Mouse (Mus musculus) hindbrain, embryonic 10.5 days (tissue): ENCODE data around the gene Slc1a7. TPM values are rescaled to one million over a fixed set of nuclear protein-coding genes. Genes with fewer than 3 reads are reported as not detected.

Experiments used
- DNase-seq: peaks from one replicate; pipeline ENCODE4 v3.0.0-alpha.2; 2017; ENCODE audit warnings: low spot score
- H3K27ac ChIP-seq: fragments of 300-500 bp; sonication (generic); 2 replicates; pipeline ENCODE4 v1.5.1; 2016; ENCODE audit warnings: mild to moderate bottlenecking, moderate library complexity
- H3K27me3 ChIP-seq: fragments of 300-500 bp; sonication (generic); 2 replicates; pipeline ENCODE4 v1.6.1; 2016; ENCODE audit warnings: mild to moderate bottlenecking; ENCODE audit not compliant: poor library complexity, insufficient read depth, severe bottlenecking
- H3K36me3 ChIP-seq: fragments of 300-500 bp; sonication (generic); 2 replicates; pipeline ENCODE4 v1.6.1; 2016; ENCODE audit warnings: mild to moderate bottlenecking, moderate library complexity
- H3K4me1 ChIP-seq: fragments of 300-500 bp; sonication (generic); replicated peaks from 2 replicates; pipeline ENCODE4 v1.6.1; 2016; ENCODE audit warnings: mild to moderate bottlenecking
- H3K4me3 ChIP-seq: fragments of 300-500 bp; sonication (generic); 2 replicates; pipeline ENCODE4 v1.5.1; 2016; ENCODE audit warnings: mild to moderate bottlenecking, moderate library complexity
- H3K9me3 ChIP-seq: fragments of 300-500 bp; sonication (generic); 2 replicates; pipeline ENCODE4 v1.6.1; 2016; ENCODE audit warnings: mild to moderate bottlenecking, moderate library complexity
- WGBS: fragments of 180-500 bp; shearing (Covaris S2); methylation state at CpG from one replicate; pipeline ENCODE4 v1.1.7; 2016; 5-methylcytosine and 5-hydroxymethylcytosine counted together
- polyA plus RNA-seq: library from polyadenylated mRNA; unstranded; fragments of >200 nt; fragmentation: Nextera tagmentation; extraction: Ambion mirVana; gene quantifications from 2 replicates; pipeline ENCODE4 v1.2.1, GENCODE M21; 2016

Slc1a7 gene
- polyA plus RNA-seq, 1 experiment from 2014 or later = not detected

DNA sequence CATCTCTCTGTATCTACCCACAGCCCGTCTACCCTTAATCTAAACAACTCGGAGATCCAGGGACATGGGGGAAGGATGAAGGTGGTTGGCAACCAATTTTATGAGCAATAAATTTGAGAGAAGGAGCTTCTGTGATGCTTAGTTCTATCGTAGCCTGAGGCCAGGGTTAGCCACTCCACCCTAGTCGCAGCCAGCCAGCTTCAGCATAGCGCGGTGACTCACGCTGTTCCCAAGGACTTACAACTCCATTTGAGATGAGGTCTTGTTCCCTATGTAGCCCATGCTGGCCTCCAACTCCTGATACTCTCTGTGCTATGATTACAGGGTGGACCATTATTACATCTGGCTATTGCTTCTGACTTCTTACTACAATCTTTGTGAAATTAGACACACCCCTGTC is 25.4 kb upstream of the Slc1a7 start:
- H3K36me3 ChIP-seq = no peaks in the 10 kb centered on the region
- no peak for DNase-seq
- no peaks in the 10 kb centered on the region for H3K4me1 ChIP-seq
- H3K4me3 ChIP-seq = no peak overlapping the region
- H3K27ac ChIP-seq = no peak overlapping the region
- H3K9me3 ChIP-seq = no peaks in the 10 kb centered on the region
- WGBS = 92% methylated on average over 7 of the region's 7 CpGs
- no peaks in the 10 kb centered on the region for H3K27me3 ChIP-seq

DNA sequence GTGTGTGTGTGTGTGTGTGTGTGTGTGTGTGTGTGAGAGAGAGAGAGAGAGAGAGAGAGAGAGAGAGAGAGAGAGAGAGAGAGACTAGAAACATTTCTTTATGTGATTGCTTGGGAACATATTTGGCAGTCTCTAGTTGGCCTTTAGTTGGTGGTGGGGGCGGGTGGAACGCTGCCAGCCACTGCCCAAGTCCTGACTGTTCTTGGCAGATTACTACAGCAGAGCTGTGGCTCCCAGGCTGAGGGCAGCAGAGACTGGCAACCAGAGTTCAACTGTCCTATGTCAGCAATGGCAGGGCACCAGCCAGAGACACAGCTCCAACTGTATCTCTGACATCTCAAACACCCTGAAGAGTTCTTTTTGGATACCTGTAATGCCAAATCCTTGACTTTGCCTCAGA is 24.0 kb upstream of the Slc1a7 start:
- Histone ChIP-seq H3K4me3 (no peak overlapping the region), H3K27me3 (no peaks in the 10 kb centered on the region), H3K4me1 (no peaks in the 10 kb centered on the region), H3K27ac (no peak overlapping the region), H3K9me3 (no peaks in the 10 kb centered on the region), H3K36me3 (no peaks in the 10 kb centered on the region)
- DNase-seq = no peak
- 83% methylated on average over 2 of the region's 2 CpGs for WGBS

DNA sequence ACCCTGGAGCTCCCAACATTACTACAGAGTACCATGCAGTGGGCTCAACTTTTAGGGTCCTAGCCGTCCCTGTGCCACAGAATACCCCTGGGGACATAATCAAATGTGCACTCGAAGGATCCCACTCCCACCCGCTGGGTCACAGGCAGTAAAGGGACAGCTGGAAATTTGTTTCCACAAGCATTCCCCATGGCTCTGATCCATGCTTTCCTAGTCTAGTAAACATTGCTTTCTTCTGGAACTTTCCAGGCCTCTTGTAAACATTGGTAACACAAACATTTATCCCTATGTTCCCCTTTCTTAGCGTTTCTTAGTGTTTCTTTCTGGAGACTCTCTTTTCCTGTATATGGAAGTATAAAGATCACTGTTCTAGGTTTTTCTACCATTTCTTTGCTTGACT is 18.2 kb upstream of the Slc1a7 start:
- Histone ChIP-seq H3K27ac (no peak overlapping the region), H3K27me3 (no peaks in the 10 kb centered on the region), H3K4me1 (0 out of 2 replicates have a peak, but pooled peaks cover 3% of the 10 kb centered on the region), H3K4me3 (no peak overlapping the region), H3K36me3 (no peaks in the 10 kb centered on the region), H3K9me3 (no peaks in the 10 kb centered on the region)
- 86% methylated on average over 4 of the region's 4 CpGs for WGBS
- no peak for DNase-seq

DNA sequence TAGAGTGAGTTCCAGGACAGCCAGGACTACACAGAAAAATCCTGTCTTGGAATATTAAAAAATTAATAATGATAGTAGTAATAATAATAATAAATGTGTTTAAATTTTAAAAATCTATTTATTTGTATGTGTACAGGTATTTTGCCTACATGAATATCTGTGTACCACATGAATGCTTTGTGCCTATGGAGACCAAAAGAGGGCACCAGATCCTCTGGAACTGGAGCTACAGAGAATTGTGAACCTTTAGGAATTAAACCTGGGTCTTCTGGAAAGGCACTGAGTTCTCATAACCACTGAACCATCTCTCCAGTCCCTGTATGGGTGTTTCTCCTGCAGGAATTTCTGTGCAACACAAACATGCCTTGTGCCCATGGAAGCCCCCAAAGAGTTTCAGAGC is 15.3 kb upstream of the Slc1a7 start:
- H3K9me3 ChIP-seq = no peaks in the 10 kb centered on the region
- DNase-seq = no peak
- H3K36me3 ChIP-seq = no peaks in the 10 kb centered on the region
- 0 out of 2 replicates have a peak, but pooled peaks cover 3% of the 10 kb centered on the region for H3K4me1 ChIP-seq
- H3K27me3 ChIP-seq = no peaks in the 10 kb centered on the region
- H3K4me3 ChIP-seq = no peak overlapping the region
- H3K27ac ChIP-seq = no peak overlapping the region

DNA sequence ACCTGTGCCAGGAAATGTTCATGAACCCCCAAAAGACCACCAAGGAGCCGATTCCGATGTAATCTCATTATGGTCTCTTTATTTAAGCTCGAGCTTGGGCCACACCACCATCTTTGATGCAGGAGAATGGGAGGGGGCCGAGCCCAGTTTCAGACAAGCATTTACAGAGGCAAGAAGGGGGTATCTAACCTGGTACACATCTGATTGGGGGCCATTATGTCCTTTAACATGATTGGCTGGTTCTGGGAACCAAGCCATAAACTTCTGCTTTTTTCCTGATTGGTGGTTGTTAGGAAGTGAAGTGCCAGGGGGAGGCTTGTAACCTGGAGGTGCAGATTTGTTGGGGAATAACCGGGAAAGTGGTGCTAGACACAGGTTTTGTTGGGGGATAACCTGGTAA is 12.4 kb upstream of the Slc1a7 start:
- Histone ChIP-seq H3K9me3 (no peaks in the 10 kb centered on the region), H3K4me1 (0 out of 2 replicates have a peak, but pooled peaks cover 3% of the 10 kb centered on the region), H3K27ac (no peak overlapping the region), H3K4me3 (no peak overlapping the region), H3K27me3 (no peaks in the 10 kb centered on the region), H3K36me3 (no peaks in the 10 kb centered on the region)
- 75% methylated on average over 5 of the region's 5 CpGs for WGBS
- DNase-seq = no peak

DNA sequence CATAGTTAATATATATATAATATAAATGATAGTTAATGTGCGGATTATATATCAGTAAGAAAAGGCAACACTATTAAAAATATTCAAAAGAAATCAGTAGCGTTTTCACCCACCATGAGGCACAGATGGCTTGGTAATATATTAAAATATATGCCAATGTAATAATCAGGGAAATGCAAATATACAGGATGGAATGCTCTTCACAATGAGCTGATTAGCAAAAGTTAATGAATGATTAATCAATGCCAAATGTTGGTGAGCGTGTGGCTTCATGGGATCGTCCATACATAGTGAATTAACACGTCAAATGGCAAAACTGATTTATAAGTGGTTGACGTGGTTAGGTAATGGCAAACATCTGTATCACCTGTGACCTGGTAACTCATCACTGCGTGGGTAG is 9.6 kb upstream of the Slc1a7 start:
- Histone ChIP-seq H3K27me3 (no peaks in the 10 kb centered on the region), H3K4me3 (no peak overlapping the region), H3K36me3 (no peaks in the 10 kb centered on the region), H3K9me3 (no peaks in the 10 kb centered on the region), H3K27ac (no peak overlapping the region), H3K4me1 (peaks cover 13% of the 10 kb centered on the region; the same call in 1 of the 2 replicates)
- 86% methylated on average over 7 of the region's 7 CpGs for WGBS
- DNase-seq = no peak

DNA sequence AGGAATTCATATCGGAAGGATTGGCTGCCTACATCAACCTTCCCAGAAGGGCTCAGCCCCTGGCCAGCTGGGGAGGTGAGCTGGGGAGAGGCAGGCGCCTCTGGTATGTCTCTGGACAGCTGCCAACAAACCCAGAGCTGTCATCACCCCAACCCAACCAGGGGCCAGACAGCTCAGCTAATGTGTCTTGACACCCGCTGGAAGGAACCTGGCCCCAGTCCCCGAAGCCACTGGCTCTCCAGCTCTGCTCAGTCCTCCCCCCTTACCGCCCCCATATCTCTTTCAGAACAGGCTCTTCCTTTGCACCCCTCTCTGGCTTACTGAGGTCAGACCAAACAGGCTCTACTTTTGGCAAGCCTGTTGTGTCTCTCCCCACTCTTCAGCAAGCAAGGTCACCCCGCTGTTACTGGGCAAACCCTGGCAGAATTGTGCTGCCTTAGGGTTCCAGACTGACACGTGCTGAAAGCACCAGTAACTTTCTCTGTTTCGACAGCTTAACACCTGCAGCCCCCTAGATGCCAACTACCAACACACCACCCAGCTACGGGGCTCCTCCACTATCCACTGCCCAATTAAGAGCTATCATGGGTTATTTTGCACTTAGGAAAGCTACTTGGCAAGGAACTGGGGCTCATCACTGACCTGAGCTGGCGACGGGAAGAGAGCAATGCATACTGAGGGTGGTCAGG is 5.9 kb upstream of the Slc1a7 start:
- Histone ChIP-seq H3K36me3 (no peaks in the 10 kb centered on the region), H3K4me3 (no peak overlapping the region), H3K27me3 (no peaks in the 10 kb centered on the region), H3K9me3 (no peaks in the 10 kb centered on the region), H3K4me1 (peaks cover 17% of the 10 kb centered on the region), H3K27ac (no peak overlapping the region)
- 76% methylated on average over 11 of the region's 11 CpGs for WGBS
- DNase-seq = no peak

DNA sequence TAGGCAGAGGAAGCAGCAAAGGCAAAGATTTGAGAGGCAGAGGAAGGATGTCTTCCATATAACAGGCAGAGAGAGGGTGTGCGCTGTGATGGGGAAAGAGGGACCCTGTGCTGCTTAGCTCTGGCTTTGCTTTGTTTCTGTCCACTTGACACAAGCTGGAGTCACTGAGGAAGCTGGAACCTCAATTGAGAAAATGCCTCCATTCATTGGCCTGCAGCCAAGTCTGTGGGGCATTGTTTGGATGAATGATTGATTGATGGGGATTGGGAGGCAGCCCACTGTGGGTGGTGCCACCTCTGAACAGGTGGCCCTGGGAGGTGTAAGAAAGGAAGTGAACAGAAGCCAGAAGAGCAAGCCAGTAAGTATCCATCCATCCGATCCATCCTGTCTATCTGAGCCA is 5.3 kb upstream of the Slc1a7 start:
- H3K27me3 ChIP-seq = no peaks in the 10 kb centered on the region
- no peaks in the 10 kb centered on the region for H3K9me3 ChIP-seq
- DNase-seq = no peak
- peaks cover 17% of the 10 kb centered on the region for H3K4me1 ChIP-seq
- no peak overlapping the region for H3K4me3 ChIP-seq
- no peaks in the 10 kb centered on the region for H3K36me3 ChIP-seq
- H3K27ac ChIP-seq = no peak overlapping the region
- 90% methylated on average over 2 of the region's 2 CpGs for WGBS

DNA sequence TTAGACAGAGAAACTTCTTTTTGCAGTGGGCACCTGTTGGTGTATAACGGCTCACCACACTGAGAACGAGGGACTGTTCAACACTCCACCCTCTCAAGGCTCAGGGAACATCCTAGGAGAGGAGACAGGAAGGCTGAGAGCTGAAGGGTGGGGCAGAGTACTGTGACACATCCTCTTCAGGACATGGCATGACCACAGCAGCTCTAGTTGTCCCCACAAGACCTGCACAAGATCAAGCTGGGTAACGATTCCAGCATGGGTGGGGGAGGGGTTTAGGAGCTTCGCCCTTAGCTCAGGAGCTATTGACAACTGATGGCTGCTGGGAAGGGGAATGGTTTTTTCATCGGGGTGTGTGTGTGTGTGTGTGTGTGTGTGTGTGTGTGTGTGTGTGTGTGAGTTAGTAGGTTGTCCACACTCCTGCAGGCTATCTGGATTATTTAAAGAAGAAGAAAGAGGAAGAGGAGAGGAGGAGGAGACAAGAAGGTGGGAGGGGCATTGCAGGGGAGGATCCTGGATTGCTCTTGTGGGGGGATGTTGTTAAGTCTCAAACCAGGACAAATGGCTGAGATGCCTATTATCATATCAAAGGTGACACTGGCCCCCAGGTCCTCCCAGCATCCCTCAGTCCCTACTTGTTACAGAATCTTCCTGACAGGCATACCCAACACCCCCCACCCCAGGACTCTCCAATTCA is 1.6 kb upstream of the Slc1a7 start:
- 61% methylated on average over 5 of the region's 5 CpGs for WGBS
- no peaks in the 10 kb centered on the region for H3K36me3 ChIP-seq
- no peak overlapping the region for H3K4me3 ChIP-seq
- no peak for DNase-seq
- H3K4me1 ChIP-seq = peaks cover 28% of the 10 kb centered on the region
- H3K27ac ChIP-seq = no peak overlapping the region
- H3K27me3 ChIP-seq = no peaks in the 10 kb centered on the region
- no peaks in the 10 kb centered on the region for H3K9me3 ChIP-seq

DNA sequence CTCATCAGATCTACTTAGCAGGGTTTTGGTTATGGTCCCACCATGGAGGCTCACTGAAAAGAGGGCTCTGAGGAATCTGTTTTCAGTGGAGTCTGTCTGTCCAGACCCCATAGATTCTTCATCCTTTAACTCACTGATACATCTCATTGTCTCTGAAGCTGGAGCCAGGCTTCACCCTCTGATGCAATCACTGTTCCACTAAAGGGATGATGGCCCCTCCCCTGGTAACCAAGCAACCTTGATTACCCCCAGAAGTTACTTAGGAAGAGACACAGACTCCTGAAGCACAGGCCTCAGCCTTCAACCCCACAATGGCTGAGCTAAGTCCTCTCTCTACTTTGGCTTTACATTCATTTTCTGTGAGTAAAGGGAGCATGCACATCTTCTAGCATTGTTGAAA is 1.6 kb downstream of the Slc1a7 start:
- H3K27me3 ChIP-seq = no peaks in the 10 kb centered on the region
- H3K4me1 ChIP-seq = peaks cover 18% of the 10 kb centered on the region
- DNase-seq = no peak
- H3K4me3 ChIP-seq = no peak overlapping the region
- no peaks in the 10 kb centered on the region for H3K36me3 ChIP-seq
- no peaks in the 10 kb centered on the region for H3K9me3 ChIP-seq
- no peak overlapping the region for H3K27ac ChIP-seq

DNA sequence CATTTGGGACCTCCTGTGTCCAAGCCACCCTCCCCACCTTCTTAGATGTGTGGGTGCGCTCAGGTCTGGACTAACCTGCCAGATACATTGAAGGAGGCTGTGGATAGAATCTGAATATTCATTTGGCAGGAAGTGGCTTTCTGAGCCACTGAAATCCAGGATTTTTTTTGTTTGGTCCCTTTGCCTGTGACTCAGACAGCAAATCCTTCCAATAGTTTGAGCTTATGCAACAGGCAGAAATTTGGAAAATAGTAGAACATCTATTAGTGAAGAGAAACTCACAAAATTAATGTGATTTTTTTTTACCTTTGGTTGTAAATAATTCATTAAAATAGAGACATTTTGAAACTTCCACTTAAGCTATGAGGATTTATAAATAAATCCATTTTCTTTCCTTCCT is 3.0 kb downstream of the Slc1a7 start:
- WGBS = 94% methylated on average over 1 of the region's 1 CpGs
- no peak overlapping the region for H3K27ac ChIP-seq

DNA sequence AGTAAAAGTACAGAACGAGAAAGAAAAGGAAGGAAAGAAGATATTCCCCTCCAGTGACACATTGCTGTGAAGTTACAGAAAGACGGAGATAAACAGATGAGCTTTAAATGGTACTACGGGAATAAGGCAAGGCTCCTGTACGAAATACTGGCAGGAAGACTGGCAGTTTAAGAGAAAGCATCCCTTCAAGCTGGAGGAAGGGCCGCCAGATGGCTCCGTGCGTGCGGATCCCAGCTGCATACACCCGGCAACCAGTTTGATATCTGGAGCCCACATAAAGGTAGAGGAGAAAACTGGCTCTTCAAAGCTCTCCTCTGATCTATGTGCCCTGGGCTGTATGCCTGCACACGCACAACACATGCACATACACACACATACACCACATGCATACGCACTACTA is 6.4 kb downstream of the Slc1a7 start:
- no peaks in the 10 kb centered on the region for H3K36me3 ChIP-seq
- no peak overlapping the region for H3K27ac ChIP-seq
- 87% methylated on average over 11 of the region's 11 CpGs for WGBS
- H3K4me3 ChIP-seq = no peak overlapping the region
- no peak for DNase-seq
- H3K4me1 ChIP-seq = peaks cover 17% of the 10 kb centered on the region
- H3K27me3 ChIP-seq = no peaks in the 10 kb centered on the region
- no peaks in the 10 kb centered on the region for H3K9me3 ChIP-seq

More for the DNA sequence above, 3.0 kb downstream of the Slc1a7 start:
- DNase-seq = no peak
- H3K4me3 ChIP-seq = no peak overlapping the region
- no peaks in the 10 kb centered on the region for H3K9me3 ChIP-seq
- peaks cover 18% of the 10 kb centered on the region for H3K4me1 ChIP-seq
- H3K27me3 ChIP-seq = no peaks in the 10 kb centered on the region
- no peaks in the 10 kb centered on the region for H3K36me3 ChIP-seq

DNA sequence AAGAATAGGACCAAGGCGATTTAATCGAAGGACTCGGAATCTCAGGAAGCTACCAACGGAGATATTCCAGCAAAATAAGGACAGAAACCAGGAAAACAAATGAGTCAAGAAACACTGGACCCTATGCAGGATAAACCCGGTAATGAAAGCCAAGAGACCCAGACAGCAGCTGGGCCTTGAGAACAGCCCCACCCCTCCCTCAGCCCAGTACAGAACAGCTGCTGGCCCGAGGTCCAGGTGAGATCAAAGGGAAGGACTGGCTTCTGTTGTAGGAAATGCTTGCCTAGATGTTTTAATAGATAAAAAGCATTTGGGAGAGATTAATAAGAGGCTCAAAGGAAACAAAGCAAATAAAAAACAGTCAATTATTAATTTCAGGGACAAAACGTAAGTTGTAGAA is 6.9 kb downstream of the Slc1a7 start:
- WGBS = 82% methylated on average over 7 of the region's 7 CpGs
- no peak overlapping the region for H3K27ac ChIP-seq
- H3K9me3 ChIP-seq = no peaks in the 10 kb centered on the region
- no peak overlapping the region for H3K4me3 ChIP-seq
- no peaks in the 10 kb centered on the region for H3K36me3 ChIP-seq
- H3K4me1 ChIP-seq = peaks cover 17% of the 10 kb centered on the region
- no peaks in the 10 kb centered on the region for H3K27me3 ChIP-seq
- no peak for DNase-seq
